Mouse (Mus musculus) heart, adult 8-10 months (tissue): ENCODE measurements around the gene Cdk14. TPM values are rescaled to one million over a fixed set of nuclear protein-coding genes. Genes with fewer than 3 reads are reported as not detected.

Source experiments
- DNase-seq: peaks from one replicate; pipeline ENCODE4 v3.0.0; 2022; ENCODE audit warnings: low spot score
- total RNA-seq, 4 experiments: library from RNA; stranded (reverse); gene quantifications; 2 replicates each; pipeline ENCODE4 v1.2.4; 2022

The Cdk14 gene
- total RNA-seq, result 1 to 10 TPM; 5.5 to 7.2 (median 6.3) TPM

DNA sequence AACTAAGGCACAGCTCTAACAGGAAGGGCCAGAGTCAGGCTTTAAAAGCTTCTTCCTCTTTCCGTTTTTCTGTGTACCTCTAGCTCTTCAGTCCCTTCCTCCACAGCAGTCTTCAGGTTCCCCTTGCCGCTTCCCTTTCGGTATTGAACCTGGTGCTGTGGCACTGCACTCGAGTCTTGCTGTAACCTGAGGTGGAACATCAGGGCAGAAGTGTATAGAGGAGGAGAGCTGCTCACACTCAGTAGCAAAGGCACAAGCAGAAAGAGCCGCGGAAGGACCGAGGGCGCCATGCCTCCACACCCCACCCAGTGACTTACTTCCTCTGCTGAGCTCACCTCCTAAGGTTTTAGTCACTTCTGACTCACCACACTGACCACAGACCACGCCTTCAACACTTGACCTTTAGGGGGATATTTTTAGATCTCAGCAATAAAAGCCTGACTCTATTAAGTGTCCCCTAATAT, at the start of gene Cdk14:
TSS of gene Cdk14 (minus strand) at position 321 of the 464 bp plus-strand sequence.
- peak; percentile 16 for DNase-seq

DNA sequence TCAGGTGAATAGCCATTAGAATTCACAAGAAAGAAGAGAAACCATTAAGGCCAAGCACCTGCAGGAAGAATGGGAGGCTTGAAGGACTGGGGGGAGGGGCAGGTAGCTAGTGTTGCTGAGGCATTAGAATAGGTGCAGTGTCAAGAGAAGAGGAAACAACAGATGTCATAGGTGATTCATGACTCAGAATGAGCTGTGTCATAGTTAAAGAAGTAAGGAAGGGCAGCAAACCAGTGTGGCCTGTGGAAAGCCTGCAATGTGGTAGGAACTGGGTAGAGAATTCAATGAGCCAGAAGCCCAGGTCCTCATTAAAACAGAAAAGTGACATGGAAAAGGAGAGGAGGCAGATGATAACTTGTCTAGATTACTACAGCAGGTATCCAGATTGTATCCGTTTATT, 45.1 kb upstream of the Cdk14 start:
- DNase-seq, result no peak

DNA sequence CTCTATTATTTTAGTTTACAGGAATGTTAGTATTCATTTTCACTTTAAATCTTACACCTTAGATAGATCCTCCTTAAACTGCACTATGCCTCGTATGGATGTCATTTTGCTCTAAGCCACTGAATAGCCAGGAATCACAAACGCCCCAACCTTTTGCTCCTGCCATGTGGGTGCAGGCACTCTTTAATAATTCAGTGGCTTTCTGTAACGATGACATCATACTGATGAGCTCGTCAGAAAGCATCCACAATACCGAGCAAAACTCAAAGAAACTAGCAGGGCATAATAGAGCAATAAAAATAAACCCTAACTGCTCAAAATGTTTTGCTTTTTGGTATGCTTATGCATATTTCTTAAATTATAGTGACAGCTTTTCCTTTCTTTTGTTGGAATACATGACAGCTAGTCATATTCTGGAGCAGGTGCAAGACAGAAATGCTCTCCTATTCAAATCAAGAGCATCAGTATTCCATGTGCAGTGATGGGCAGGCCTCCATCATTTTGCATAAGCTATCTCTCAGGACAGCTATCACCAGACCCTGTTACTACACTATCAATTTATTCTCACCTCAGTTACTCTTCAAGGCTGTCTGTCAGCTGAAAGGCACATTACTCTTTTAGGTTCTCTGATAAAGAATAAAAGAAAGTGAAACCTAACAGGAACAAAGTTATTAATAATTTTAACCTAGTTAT, 11.8 kb upstream of the Cdk14 start:
- DNase-seq, result no peak

DNA sequence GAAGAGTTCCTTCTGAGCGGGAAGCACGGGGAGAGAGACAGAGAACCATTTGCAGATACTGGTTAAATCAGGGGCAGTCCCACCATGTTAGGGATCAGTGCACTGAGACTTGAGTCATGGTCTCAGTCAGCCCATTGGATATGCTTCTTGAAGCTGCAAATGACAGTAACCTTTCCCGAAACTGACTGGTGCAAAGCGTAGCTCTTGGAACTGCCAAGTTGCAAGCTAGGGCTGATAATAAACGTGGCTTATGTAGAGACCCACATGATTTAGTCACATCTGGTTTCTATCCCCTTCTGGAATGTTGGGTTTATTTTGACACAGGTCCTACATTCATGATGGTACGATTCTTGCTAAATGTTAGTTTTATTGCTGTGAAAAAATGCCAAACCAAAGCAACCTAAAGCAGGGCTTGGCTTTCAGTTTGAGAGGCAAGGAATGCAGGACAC, 3.6 kb upstream of the Cdk14 start:
- DNase-seq, result no peak

GRCm38 (mm10) chr5:5423081-5423480, 3.0 kb upstream of the Cdk14 start:
- no peak for DNase-seq

GRCm38 (mm10) chr5:5421439-5421838, 1.3 kb upstream of the Cdk14 start:
- DNase-seq, result no peak

DNA sequence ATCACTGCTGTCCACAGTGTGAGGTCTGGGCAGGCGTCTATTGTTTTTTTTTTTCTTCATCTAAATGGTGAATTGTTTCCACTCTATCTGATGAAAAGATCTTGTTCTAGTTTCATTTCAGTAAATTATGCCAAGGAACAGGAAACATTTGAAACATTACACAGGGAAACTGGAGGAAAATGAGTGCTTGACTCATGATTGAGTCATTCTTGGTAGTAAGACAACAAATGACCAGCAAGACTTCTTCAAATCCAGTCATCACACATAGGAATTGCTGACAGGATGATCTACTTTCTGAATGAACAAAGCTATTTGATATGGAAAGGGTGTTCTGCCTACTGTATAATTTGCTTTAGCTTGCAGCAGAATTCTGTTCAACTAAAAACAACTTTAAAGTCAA, 859 bp downstream of the Cdk14 start:
- peak; percentile 38 for DNase-seq

DNA sequence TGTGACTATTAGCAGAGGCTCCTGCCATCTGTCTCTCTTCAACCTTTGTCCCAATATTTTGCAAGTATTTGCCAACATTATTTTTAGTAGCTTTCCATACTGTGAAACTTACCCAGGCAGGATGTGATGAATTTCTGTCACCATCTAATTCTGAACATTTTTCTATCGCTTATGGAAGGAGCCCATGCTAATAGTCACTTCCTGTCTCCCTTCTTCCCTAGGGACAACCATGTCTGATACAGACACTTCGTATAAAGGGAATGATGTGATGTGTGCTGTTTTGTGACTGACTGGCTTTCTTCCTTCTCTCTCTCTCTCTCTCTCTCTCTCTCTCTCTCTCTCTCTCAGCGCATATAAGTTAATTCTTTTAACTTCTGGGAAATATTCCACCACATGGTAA, 5.3 kb downstream of the Cdk14 start:
- no peak for DNase-seq

DNA sequence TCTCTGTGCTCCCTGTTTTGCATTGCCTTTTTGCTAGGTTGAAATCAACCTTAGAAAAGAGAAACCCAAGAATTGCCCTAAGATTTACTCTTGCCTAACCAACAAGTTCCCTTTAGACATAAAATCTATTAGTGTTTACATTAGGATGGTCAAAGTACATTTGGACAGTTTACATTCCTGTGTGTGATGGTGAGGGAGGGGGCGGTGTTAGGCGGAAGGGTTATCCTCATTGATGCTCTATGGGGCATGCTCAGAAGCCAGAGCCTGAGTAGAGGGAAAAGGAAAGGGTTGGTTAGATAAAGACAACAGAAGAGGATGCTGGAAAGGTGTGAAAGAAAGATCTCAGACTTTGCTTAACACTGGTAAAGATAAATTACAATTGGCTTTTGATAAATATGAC, 8.2 kb downstream of the Cdk14 start:
- no peak for DNase-seq

GRCm38 (mm10) chr5:5401986-5402385, 18.1 kb downstream of the Cdk14 start:
- no peak for DNase-seq

- DNase-seq, result no peak
Measured at GRCm38 (mm10) chr5:5392786-5393185, 27.3 kb downstream of the Cdk14 start.

DNA sequence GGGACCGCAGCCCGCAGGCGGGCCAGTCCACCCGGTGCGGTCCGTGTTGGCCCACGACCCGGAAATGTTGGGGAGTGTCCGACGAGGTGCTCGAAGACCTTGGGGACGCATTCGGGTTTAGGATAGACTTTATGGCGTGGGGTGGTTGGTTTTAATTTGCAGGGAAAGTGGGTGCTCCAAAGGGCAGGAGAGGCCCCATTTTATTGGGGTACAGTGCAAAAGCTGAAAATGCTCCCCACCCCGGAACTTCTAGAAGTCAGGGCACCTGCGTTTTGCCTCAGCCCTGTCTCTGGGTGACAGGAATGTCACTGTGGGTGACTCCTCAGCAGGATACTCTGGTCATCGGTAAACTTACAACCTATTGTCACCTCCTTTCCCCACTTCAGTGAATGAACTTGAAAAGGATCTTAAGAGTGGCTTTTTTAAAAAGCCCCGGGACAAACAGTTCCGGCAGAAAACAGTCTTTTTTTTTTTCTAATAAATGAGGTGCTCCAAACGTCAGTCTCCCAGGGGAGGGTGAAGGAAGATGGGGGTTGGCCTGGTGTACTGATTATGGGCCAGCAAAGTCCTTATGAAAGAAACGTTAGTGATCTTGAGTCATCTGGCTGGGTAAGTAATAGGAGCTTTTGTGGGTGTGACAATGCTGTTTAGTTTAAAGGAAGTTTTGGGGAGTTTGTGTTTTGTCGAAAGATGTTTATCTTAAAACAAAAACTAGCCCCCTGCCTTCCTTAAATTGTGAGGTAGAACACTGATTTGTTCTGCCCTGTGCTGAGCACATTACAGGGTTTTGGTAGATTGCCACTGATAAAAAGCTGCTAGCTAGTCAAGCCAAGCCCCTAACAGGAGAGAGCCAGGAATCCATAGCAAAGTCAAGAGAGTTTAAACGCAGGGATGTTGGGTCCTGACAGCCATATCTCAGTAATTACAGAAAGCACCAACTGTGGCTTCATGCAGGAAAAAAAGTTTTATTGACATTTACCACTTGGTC, 39.1 kb downstream of the Cdk14 start:
- DNase-seq, result peak; percentile 64

DNA sequence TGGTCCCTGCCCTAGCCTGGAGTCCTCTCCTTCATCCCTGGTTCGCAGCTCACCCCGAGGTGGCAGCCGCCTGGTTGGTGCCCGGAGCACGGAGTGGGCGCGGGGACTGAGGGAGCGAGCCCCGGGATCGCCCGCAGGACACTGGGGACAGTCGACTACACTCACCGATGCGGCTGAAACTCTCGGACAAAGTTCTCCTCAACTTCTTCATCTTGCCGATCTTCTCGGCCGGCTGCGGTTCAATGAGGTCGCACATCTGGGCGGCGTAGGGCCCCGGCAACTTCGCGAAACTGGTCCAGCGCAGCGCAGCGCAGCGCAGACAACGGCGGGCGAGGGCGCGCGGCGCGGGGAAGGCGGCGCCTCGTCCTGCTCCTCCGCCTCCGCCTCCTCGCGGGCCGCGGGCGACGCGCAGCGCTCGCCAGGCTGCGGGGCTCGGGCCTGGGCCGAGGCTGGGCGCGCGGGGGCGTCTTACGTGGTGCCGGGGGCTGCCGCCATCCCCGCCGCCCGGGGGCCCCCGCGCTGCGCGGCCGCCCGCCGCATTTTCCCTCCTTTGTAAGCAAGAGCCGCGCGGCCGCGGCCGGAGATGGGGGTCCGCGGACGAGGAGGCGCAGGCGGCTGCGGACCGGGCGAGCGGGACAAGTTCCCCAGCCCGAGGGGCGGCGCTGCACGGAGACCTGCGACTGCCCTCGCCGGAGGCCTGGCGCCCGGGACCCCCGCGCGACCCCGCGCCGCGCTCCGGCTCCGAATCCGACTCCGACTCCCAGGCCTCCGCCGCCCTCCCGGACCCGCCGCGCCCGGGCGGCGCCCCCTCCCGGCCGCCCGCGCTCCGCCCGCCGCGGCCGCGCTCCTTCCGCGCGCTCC, 40.0 kb downstream of the Cdk14 start:
- peak; percentile 47 for DNase-seq

GRCm38 (mm10) chr5:5379501-5379869, 40.6 kb downstream of the Cdk14 start:
- peak; percentile 30 for DNase-seq

- no peak for DNase-seq
Measured at GRCm38 (mm10) chr5:5374393-5374792, 45.7 kb downstream of the Cdk14 start.

DNA sequence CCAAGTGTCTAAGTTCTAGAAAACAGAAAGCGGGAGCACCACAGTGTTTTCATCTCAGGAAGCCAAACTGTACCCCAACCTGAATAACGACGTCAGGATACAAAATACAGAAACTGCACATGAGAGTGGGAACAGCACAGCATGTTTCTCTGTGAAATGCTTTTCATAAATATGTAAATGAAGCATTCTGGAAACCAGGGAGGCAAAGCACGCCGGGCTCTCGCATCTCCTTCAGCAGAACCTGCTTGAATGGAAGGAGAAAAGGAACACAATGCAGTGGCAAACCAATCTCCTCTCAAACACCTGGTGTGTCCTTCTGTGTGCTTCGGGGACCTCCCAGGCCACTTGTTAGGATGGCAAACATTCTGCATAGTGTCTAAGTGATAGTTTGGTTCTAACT, 46.6 kb downstream of the Cdk14 start:
- no peak for DNase-seq

DNA sequence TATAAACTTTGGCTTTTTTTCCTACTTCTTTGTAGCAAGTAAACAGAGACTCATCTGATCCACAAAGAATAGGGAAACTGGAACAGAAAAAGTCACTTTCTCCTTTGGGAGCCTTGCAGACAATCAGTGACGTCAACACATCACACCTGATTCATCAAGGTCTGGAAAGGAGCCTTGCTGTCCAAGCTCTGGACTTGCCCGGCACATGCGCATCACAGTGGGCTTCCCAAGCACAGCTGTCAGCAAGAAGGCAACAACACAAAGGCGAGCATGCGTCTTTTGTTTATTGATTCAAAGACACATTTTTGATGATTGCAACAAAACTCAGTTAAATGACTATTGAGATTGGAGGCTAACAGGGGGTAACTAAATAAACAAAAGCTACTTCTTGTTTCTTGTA, 47.2 kb downstream of the Cdk14 start:
- no peak for DNase-seq

GRCm38 (mm10) chr5:5372354-5372753, 47.8 kb downstream of the Cdk14 start:
- DNase-seq, result no peak

DNA sequence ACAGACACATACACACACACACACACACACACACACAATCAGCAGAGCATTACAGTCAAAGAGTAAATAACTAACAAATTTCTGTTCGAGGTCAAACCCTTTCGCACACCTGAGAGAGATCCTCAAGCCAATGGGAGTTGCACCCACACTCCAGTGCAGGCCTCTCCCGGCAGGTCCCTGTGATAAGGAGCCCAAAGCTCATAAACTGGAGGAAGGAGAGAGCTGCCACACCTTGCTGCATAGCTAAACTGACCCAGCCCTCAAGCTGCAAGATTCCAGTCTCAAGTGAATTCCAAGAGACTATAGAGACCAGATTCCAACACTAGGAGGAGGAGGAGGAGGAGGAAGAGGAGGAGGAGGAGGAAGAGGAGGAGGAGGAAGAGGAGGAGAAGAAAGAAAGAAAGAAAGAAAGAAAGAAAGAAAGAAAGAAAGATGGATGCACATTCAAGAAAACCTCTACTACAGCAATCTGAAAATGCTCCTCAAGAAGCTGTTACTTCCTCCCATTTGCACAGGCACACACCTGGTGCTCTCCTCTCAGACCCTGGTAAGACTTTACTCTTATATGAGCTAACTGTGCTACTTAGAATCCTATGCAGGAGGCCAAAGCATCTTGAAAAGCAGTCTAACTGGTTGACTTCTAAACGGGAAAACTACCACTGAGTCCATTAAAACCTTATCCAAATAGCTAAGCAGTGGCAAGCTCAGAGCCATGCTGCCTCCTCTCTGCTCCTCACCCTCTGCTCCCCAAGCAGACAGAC, 49.6 kb downstream of the Cdk14 start:
- no peak for DNase-seq

- DNase-seq, result no peak
Measured at GRCm38 (mm10) chr5:5368389-5369164, 51.5 kb downstream of the Cdk14 start.
